Comparison of ENCODE assay signal across 34 mouse cellular contexts in genomic region chr1:21927182-21927581, GRCm38 (mm10).
"Had no signal": no experiment of that assay in that cellular context is flagged by ENCODE, and none has a peak within 500 bp of the region (broad histone marks: within the 10 kb centered on the region; RNA-seq: fewer than 3 reads in every experiment).

No protein-coding gene starts in this region.

- H3K9ac ChIP-seq: heart, embryonic 12.5 days; heart, embryonic 13.5 days; heart, embryonic 15.5 days; hindbrain, embryonic 12.5 days; hindbrain, embryonic 13.5 days; hindbrain, embryonic 14.5 days; hindbrain, embryonic 15.5 days; intestine, embryonic 15.5 days; kidney, embryonic 15.5 days had no signal

- H3K4me3 ChIP-seq: heart, adult 2 months; heart, embryonic 10.5 days; heart, embryonic 12.5 days; heart, embryonic 13.5 days; heart, embryonic 15.5 days; hindbrain, embryonic 10.5 days; hindbrain, embryonic 12.5 days; hindbrain, embryonic 13.5 days; hindbrain, embryonic 15.5 days; intestine, embryonic 15.5 days; kidney, embryonic 15.5 days; layer of hippocampus, adult 2 months had no signal

- H3K4me1 ChIP-seq: heart, embryonic 10.5 days; heart, embryonic 12.5 days; heart, embryonic 13.5 days; heart, embryonic 15.5 days; hindbrain, embryonic 10.5 days; hindbrain, embryonic 12.5 days; hindbrain, embryonic 13.5 days; hindbrain, embryonic 15.5 days; intestine, embryonic 15.5 days; kidney, embryonic 15.5 days had no signal

- H3K4me2 ChIP-seq: heart, embryonic 11.5 days; heart, embryonic 12.5 days; heart, embryonic 13.5 days; heart, embryonic 15.5 days; hindbrain, embryonic 12.5 days; hindbrain, embryonic 13.5 days; hindbrain, embryonic 14.5 days; hindbrain, embryonic 15.5 days; intestine, embryonic 15.5 days; kidney, embryonic 15.5 days had no signal

- H3K27me3 ChIP-seq: heart, embryonic 12.5 days; heart, embryonic 13.5 days; heart, embryonic 15.5 days; hindbrain, embryonic 12.5 days; hindbrain, embryonic 13.5 days; hindbrain, embryonic 15.5 days; intestine, embryonic 15.5 days; kidney, embryonic 15.5 days had no signal

- H3K36me3 ChIP-seq: heart, embryonic 10.5 days; heart, embryonic 12.5 days; heart, embryonic 13.5 days; heart, embryonic 15.5 days; hindbrain, embryonic 10.5 days; hindbrain, embryonic 12.5 days; hindbrain, embryonic 13.5 days; hindbrain, embryonic 15.5 days; intestine, embryonic 15.5 days; kidney, embryonic 15.5 days had no signal

- DNase-seq: heart, adult 2 months; heart, postnatal 10 days; heart, postnatal 14 days; heart, postnatal 36 days; heart, postnatal 4 days; kidney, adult 11 months; kidney, adult 18-20 months; kidney, adult 2 months; kidney, adult 8-10 months; kidney, adult 9 months; kidney, postnatal 10 days; kidney, postnatal 14 days; kidney, postnatal 36 days; kidney, postnatal 4 days; layer of hippocampus, adult 9-11 months; layer of hippocampus, postnatal 36 days had no signal

- H3K27ac ChIP-seq: heart, adult 2 months; heart, embryonic 10.5 days; heart, embryonic 13.5 days; heart, embryonic 15.5 days; hindbrain, embryonic 10.5 days; hindbrain, embryonic 12.5 days; hindbrain, embryonic 13.5 days; hindbrain, embryonic 14.5 days; hindbrain, embryonic 15.5 days; hindbrain, postnatal 0 days; intestine, embryonic 15.5 days; kidney, embryonic 15.5 days; layer of hippocampus, adult 2 months had no signal

- H3K9me3 ChIP-seq: heart, embryonic 10.5 days; heart, embryonic 12.5 days; heart, embryonic 13.5 days; heart, embryonic 15.5 days; hindbrain, embryonic 10.5 days; hindbrain, embryonic 12.5 days; hindbrain, embryonic 13.5 days; hindbrain, embryonic 15.5 days; intestine, embryonic 15.5 days; kidney, embryonic 15.5 days had no signal

- ATAC-seq: hindbrain, embryonic 16.5 days; hindbrain, postnatal 0 days; inflammation-experienced regulatory T-cells, adult 6 months; intestine, embryonic 15.5 days; intestine, embryonic 16.5 days; intestine, postnatal 0 days had no signal
